Mouse (Mus musculus) thymus, adult 2 months (tissue): ENCODE results near the gene Pogk. TPM values are rescaled to one million over a fixed set of nuclear protein-coding genes. Genes with fewer than 3 reads are reported as not detected.

Experiments
- DNase-seq: peaks from one replicate; pipeline ENCODE4 v3.0.0; 2021
- H3K27ac ChIP-seq: fragments of 200-500 bp; 2 replicates; pipeline ENCODE4 v1.5.1; 2012; ENCODE audit warnings: low read length, control low read depth; ENCODE audit not compliant: control insufficient read depth, insufficient read depth
- H3K27me3 ChIP-seq: fragments of 200-500 bp; 2 replicates; pipeline ENCODE4 v1.6.1; 2012; ENCODE audit warnings: mild to moderate bottlenecking, low read length, moderate library complexity, mixed read lengths; ENCODE audit not compliant: control insufficient read depth, insufficient read depth
- H3K36me3 ChIP-seq: fragments of 200-500 bp; 2 replicates; pipeline ENCODE4 v1.6.1; 2012; ENCODE audit warnings: mild to moderate bottlenecking, low read length, moderate library complexity; ENCODE audit not compliant: control insufficient read depth, insufficient read depth
- H3K4me1 ChIP-seq: fragments of 200-500 bp; replicated peaks from 2 replicates; pipeline ENCODE4 v1.6.1; 2012; ENCODE audit warnings: low read length; ENCODE audit not compliant: control insufficient read depth, insufficient read depth
- H3K4me3 ChIP-seq: fragments of 200-500 bp; 2 replicates; pipeline ENCODE4 v1.5.1; 2012; ENCODE audit warnings: mild to moderate bottlenecking, low read length, control low read depth, moderate library complexity; ENCODE audit not compliant: control insufficient read depth, insufficient read depth
- CTCF ChIP-seq: fragments of 200-500 bp; IDR thresholded peaks from 2 replicates; pipeline ENCODE4 v1.5.1; 2012; ENCODE audit warnings: mild to moderate bottlenecking, control low read depth, low read length, moderate library complexity, borderline replicate concordance; ENCODE audit not compliant: control insufficient read depth, poor library complexity, insufficient read depth; ENCODE audit errors: extremely low read depth
- POLR2A ChIP-seq: fragments of 200-500 bp; IDR thresholded peaks from 2 replicates; pipeline ENCODE4 v1.6.1; 2012; ENCODE audit warnings: mild to moderate bottlenecking, low read length, control low read depth, moderate library complexity; ENCODE audit not compliant: control insufficient read depth, poor library complexity, insufficient read depth; ENCODE audit errors: extremely low read depth
- WGBS: fragments of 180-500 bp; shearing (Covaris S2); methylation state at CpG from one replicate; pipeline ENCODE4 v1.1.7; 2018; 5-methylcytosine and 5-hydroxymethylcytosine counted together
- polyA plus RNA-seq: library from polyadenylated mRNA; depleted of rRNA; stranded (reverse); fragments of >200 nt; gene quantifications from 2 replicates; pipeline ENCODE4 v1.2.3, GENCODE M21; 2012; rRNA removed

Gene Pogk
- polyA plus RNA-seq, 1 experiment = 8.1 TPM

DNA sequence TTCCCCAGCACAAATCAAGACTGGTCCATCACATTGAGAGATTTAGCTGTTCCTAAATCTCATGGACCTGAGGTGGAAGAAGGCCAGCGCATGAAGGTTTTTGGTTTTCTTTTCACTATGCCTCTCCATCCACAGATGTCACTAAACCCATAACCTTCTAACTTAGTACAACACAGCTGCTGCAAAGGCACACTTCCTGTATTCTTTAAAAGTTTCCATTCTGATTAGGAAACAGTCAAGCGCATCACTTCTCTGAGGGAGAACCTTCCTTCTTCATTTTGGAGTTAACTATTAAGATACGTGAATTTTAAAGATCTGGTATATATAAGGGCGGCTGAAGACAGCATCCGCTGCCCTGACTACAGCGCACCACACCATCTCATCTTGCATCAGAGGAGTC lies 64.1 kb downstream of the Pogk start:
- no peak for DNase-seq
- 78% methylated on average over 6 of the region's 6 CpGs for WGBS
- TF ChIP-seq CTCF (no peak), POLR2A (no peak)
- Histone ChIP-seq H3K4me3 (no peak overlapping the region), H3K27me3 (no peaks in the 10 kb centered on the region), H3K4me1 (no peaks in the 10 kb centered on the region), H3K27ac (no peak overlapping the region), H3K36me3 (no peaks in the 10 kb centered on the region)

DNA sequence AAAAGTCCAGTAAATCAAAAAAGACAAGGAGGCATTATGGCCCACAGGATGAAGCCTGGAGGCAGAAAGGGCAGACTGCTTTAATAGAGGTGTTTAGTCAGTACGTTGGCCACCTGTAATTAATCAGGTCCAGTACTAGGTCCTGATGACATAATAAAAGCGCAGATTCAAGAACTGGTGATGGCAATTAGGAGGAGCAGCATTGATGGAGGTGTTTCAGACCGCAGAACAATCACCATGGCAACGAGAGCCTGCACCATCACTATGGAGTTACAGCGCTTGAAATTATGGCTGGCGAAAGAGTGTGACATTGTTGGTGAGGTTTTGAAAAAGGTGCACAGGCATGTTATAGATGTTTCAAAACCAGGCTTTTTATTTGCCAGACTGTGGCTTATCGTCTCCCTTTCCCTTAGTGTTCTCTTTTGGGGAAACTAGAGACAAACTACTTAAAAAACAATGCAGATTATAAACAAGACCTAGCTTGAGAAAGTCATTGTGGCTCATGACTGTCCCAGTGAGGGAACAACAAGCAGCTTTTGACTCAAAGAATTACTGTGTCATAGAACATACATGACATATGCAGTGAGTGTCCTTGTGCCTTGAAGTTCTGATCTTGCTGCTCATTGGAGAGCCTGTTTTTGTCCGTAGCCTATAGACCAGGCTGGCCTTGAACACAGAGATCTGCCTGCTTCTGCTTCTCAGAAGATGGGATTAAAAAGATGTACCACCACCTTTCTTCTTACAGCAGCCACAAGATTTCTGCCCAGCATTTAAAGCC lies 65.2 kb downstream of the Pogk start:
- TF ChIP-seq POLR2A = no peak
- no peak for TF ChIP-seq CTCF
- no peaks in the 10 kb centered on the region for H3K27me3 ChIP-seq
- no peak overlapping the region for H3K27ac ChIP-seq
- H3K36me3 ChIP-seq = no peaks in the 10 kb centered on the region
- no peak overlapping the region for H3K4me3 ChIP-seq
- no peaks in the 10 kb centered on the region for H3K4me1 ChIP-seq
- WGBS = 94% methylated on average over 8 of the region's 8 CpGs
- DNase-seq = no peak

DNA sequence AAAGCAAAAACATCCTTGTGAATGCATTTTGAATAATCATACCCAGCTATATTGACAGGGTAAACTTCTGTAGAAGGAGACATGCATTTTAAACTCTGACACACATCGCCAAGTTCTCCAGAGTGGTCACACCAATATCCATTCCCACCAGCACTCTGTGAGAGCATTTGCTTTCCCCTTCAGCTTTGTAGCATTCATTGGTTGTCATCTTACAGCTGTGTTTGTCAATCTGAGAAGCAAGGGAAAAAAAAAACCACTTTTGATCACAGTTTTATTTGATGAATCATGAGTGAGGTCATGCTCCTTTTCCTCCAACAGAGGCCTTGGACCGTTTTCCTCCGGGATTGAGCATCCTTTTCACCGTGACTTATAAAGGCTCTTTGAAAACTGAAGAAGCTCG lies 66.1 kb downstream of the Pogk start:
- Histone ChIP-seq H3K27ac (no peak overlapping the region), H3K36me3 (no peaks in the 10 kb centered on the region), H3K27me3 (no peaks in the 10 kb centered on the region), H3K4me3 (no peak overlapping the region), H3K4me1 (no peaks in the 10 kb centered on the region)
- DNase-seq = no peak
- no peak for TF ChIP-seq POLR2A
- TF ChIP-seq CTCF = no peak
- 90% methylated on average over 5 of the region's 5 CpGs for WGBS

DNA sequence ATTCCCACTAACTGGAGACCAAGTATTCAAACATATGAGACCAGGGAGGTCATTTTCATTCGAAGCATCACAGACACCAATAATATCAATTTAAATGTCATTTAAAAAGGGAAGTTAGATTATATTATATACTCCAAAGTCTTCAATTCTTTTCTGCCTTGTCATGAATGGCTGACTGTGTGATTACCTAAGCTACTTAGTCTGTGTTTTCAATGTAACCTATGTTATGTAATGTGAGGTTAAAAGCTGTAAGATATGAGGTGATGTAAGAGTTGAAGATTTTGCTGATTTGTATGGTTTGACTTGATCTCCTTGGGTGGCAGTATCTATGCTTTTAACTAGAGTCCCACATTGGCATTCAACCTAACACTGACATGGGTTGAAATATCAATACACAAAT lies 67.1 kb downstream of the Pogk start:
- Histone ChIP-seq H3K4me1 (no peaks in the 10 kb centered on the region), H3K4me3 (no peak overlapping the region), H3K27ac (no peak overlapping the region), H3K36me3 (no peaks in the 10 kb centered on the region), H3K27me3 (no peaks in the 10 kb centered on the region)
- no peak for DNase-seq
- TF ChIP-seq CTCF (no peak), POLR2A (no peak)
- 70% methylated on average over 1 of the region's 1 CpGs for WGBS

DNA sequence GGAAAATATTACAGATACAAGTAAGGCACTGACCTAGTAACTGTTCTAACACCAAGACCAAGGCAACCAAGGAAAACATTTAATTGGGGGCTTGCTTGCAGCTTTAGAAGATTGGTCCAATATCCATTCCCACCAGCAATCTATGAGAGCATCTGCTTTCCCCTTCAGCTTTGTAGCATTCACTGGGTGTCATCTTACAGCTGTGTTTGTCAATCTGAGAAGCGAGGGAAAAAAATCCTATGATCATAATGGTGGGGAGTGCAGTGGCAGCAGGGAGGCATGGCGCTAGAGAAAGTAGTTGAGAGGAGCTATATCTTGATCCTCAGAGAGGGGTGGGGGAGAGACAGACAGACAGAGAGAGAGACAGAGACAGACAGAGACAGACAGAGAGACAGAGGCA lies 67.6 kb downstream of the Pogk start:
- Histone ChIP-seq H3K4me1 (no peaks in the 10 kb centered on the region), H3K27ac (no peak overlapping the region), H3K27me3 (no peaks in the 10 kb centered on the region), H3K4me3 (no peak overlapping the region), H3K36me3 (no peaks in the 10 kb centered on the region)
- 92% methylated on average over 2 of the region's 2 CpGs for WGBS
- TF ChIP-seq CTCF = no peak
- no peak for TF ChIP-seq POLR2A
- DNase-seq = no peak

DNA sequence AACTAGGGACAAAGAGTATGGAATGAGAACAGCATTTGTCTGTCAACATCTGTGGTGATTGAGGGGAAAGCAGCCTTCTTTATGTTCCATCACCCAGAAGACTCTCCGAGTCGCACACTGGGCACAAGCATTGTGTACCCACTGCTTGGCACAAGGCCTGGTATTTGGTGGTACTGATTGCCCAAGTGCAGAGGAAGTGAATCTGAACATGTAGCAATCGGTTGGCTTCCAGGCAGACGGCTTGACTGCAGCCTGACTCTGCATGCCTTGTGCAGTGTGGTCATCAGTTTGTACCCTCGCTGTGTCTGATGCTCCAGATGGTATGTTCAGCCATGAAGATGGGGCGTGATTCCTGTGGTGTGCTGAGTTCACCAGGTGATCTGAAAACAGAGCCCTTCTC lies 70.6 kb downstream of the Pogk start:
- TF ChIP-seq POLR2A = no peak
- no peak for TF ChIP-seq CTCF
- Histone ChIP-seq H3K27ac (no peak overlapping the region), H3K4me3 (no peak overlapping the region), H3K4me1 (no peaks in the 10 kb centered on the region), H3K27me3 (no peaks in the 10 kb centered on the region), H3K36me3 (no peaks in the 10 kb centered on the region)
- WGBS = 66% methylated on average over 6 of the region's 6 CpGs
- no peak for DNase-seq

Other genes with a start within 250 kb of the Pogk start
- gene Mael, start 171.1 kb downstream of the Pogk start, polyA plus RNA-seq = 0.05 TPM in 1 of 2 replicates, not detected in the other
- 0.40 and 0.59 TPM in 2 replicates for gene Ildr2, start 155.7 kb downstream of the Pogk start, polyA plus RNA-seq
- 35.2 and 35.4 TPM in 2 replicates for gene Tada1, start 30.8 kb downstream of the Pogk start, polyA plus RNA-seq
- not detected in 2 replicates for gene Gm4846, start 87.7 kb upstream of the Pogk start, polyA plus RNA-seq
- gene Gm4847, start 237.8 kb upstream of the Pogk start, polyA plus RNA-seq = 0.03 TPM in 1 of 2 replicates, not detected in the other